8 mouse cellular contexts compared by ENCODE assay signal in genomic region chr1:55363586-55363985, GRCm38 (mm10). TPM values are rescaled to one million over a fixed set of nuclear protein-coding genes. Genes with fewer than 3 reads are reported as not detected.
A peak's percentile ranks its signal among the peaks of the same experiment; 100 is the strongest.
DNase-seq lines count a peak whose midpoint lies in the region; ATAC-seq and TF ChIP-seq lines count a peak whose summit lies in the region.

No protein-coding gene starts in this region.

- TF ChIP-seq CTCF in heart, adult 2 months (IDR thresholded peaks at IDR 0.05) = 0 out of 2 replicates have a peak, but pooled peaks have one; percentile 2

- peaks cover 9% of the 10 kb centered on the region; the same call in 1 of the 2 replicates for H3K9me3 ChIP-seq in neural tube, embryonic 13.5 days

- ATAC-seq in common myeloid progenitor, adult 5-6 weeks (replicated peaks; ENCODE audit: low read depth, poor library complexity, severe bottlenecking) = peak; percentile 98
- ATAC-seq in neural tube, embryonic 13.5 days (ENCODE audit: low read depth) = peak; percentile 91

- no peak overlapping the region for H3K27ac ChIP-seq in heart, adult 2 months
- no peak overlapping the region for H3K27ac ChIP-seq in neural tube, embryonic 13.5 days (replicated peaks)

- TF ChIP-seq EP300 in heart, adult 2 months (IDR thresholded peaks at IDR 0.05; ENCODE audit: insufficient read depth, low read depth, low read length) = no peak

- peak overlapping the region; percentile 44 for H3K4me3 ChIP-seq in heart, adult 2 months
- H3K4me3 ChIP-seq in neural tube, embryonic 13.5 days = peak overlapping the region; percentile 52

- no peak for TF ChIP-seq POLR2A in heart, adult 2 months (IDR thresholded peaks at IDR 0.05; ENCODE audit: insufficient read depth, low read depth, low read length)

- 1% methylated on average over 27 of the region's 27 CpGs for WGBS in heart, adult 2 months
- 3% methylated on average over 15 of the region's 27 CpGs for WGBS in neural tube, embryonic 13.5 days

- intact Hi-C loops in heart, adult 2 months (cut with DNase I) = no loop called here

- no peaks in the 10 kb centered on the region for H3K4me1 ChIP-seq in heart, adult 2 months (ENCODE audit: control insufficient read depth, insufficient read depth, low read length)
- no peaks in the 10 kb centered on the region; the same call in 1 of the 2 replicates for H3K4me1 ChIP-seq in neural tube, embryonic 13.5 days (replicated peaks)

- H3K9ac ChIP-seq in heart, adult 2 months (ENCODE audit: low read depth, low read length) = peak overlapping the region; percentile 55
- 0 out of 2 replicates have a peak overlapping the region, but pooled peaks have one; percentile 41 for H3K9ac ChIP-seq in neural tube, embryonic 13.5 days

- no peaks in the 10 kb centered on the region for H3K79me2 ChIP-seq in heart, adult 2 months (replicated peaks; ENCODE audit: control insufficient read depth, insufficient read depth, low read length)

- peak; percentile 34 for DNase-seq in layer of hippocampus, adult 9-11 months
- DNase-seq in layer of hippocampus, adult 8-10 months (ENCODE audit: low spot score in 2 of 2) = no peak
- peak in 1 of 2 experiments; percentile 48 for DNase-seq in heart, adult 2 months
- peak; percentile 39 for DNase-seq in kidney, adult 18-20 months
- peak; percentile 52 to 56 for DNase-seq in lung, adult 18-20 months
- peak; percentile 76 to 86 for DNase-seq in thymus, postnatal 36 days

- peak overlapping the region; percentile 63 for H3K4me2 ChIP-seq in neural tube, embryonic 13.5 days

- peaks cover 10% of the 10 kb centered on the region for H3K27me3 ChIP-seq in heart, adult 2 months (ENCODE audit: control insufficient read depth, insufficient read depth, low read length)
- H3K27me3 ChIP-seq in neural tube, embryonic 13.5 days = peaks cover 23% of the 10 kb centered on the region

- H3K36me3 ChIP-seq in heart, adult 2 months (ENCODE audit: control insufficient read depth, insufficient read depth, low read length) = no peaks in the 10 kb centered on the region
- no peaks in the 10 kb centered on the region for H3K36me3 ChIP-seq in neural tube, embryonic 13.5 days

RNA-seq across cellular contexts. Expression of gene Boll, which starts 0.3 kb away (rescaled TPM):
- total RNA-seq in layer of hippocampus, adult 8-10 months (2022) = under 1 TPM in 3 of 4 experiments, not detected in 1; 0.45 to 0.77 (median 0.75) TPM
- 1.3 TPM in 1 of 2 replicates, not detected in the other for total RNA-seq in common myeloid progenitor, adult 5-6 weeks (2017)
- total RNA-seq in heart, adult 2 months (2021) = under 1 TPM in 1 of 2 experiments, not detected in 1; 0.32 TPM
- not detected in 2 replicates for polyA plus RNA-seq in heart, adult 2 months (2012; rRNA removed)
- 0.49 TPM in 1 of 2 replicates, not detected in the other for polyA plus RNA-seq in neural tube, embryonic 13.5 days (2015; fragmentation: Nextera tagmentation; extraction: Ambion mirVana)

RNA-seq across cellular contexts. Expression of gene Plcl1, which starts 42.1 kb away (rescaled TPM):
- 10 to 100 TPM; 28.0 to 32.5 (median 29.5) TPM for total RNA-seq in layer of hippocampus, adult 8-10 months (2022)
- total RNA-seq in common myeloid progenitor, adult 5-6 weeks (2017) = 0.05 TPM in 1 of 2 replicates, not detected in the other
- total RNA-seq in heart, adult 2 months (2021) = 1 to 10 TPM; 3.0 to 3.1 TPM
- 0.86 and 1.5 TPM in 2 replicates for polyA plus RNA-seq in heart, adult 2 months (2012; rRNA removed)
- polyA plus RNA-seq in neural tube, embryonic 13.5 days (2015; fragmentation: Nextera tagmentation; extraction: Ambion mirVana) = 3.9 and 4.4 TPM in 2 replicates

Comparison
In these comparisons a context has a peak if more than half of its experiments do, and no peak if none do; other contexts are left out.
1. DNase-seq: peak in layer of hippocampus, adult 9-11 months (single experiment), kidney, adult 18-20 months (single experiment), lung, adult 18-20 months (2 of 2) and thymus, postnatal 36 days (2 of 2); none in layer of hippocampus, adult 8-10 months (0 of 2).
2. RNA of gene Plcl1, which starts 42.1 kb away (total RNA-seq): 28.0 to 32.5 TPM in layer of hippocampus, adult 8-10 months; 3.0 to 3.1 TPM in heart, adult 2 months and 0.05 TPM in common myeloid progenitor, adult 5-6 weeks; every median in the first group is over 4 times any median in the second.